Mouse (Mus musculus) ES-E14 (cell line): ENCODE measurements around the gene Zscan18.

Source experiments
- HCFC1 ChIP-seq: IDR thresholded peaks from 2 replicates; pipeline ENCODE4 v1.6.1; 2012; ENCODE audit warnings: low read length, inconsistent platforms, borderline replicate concordance; ENCODE audit not compliant: insufficient read depth
- MAFK ChIP-seq: IDR thresholded peaks from 2 replicates; pipeline ENCODE4 v1.6.1; 2014; ENCODE audit warnings: mild to moderate bottlenecking, low read depth, low read length, inconsistent platforms; ENCODE audit not compliant: insufficient read depth
- ZC3H11A ChIP-seq: IDR thresholded peaks from 2 replicates; pipeline ENCODE4 v1.6.1; 2012; ENCODE audit warnings: low read depth, mild to moderate bottlenecking, inconsistent platforms, low read length, borderline replicate concordance

GRCm38 (mm10) chr7:12779782-12780150 is 23.7 kb downstream of the Zscan18 start:
- TF ChIP-seq HCFC1 (no peak), ZC3H11A (no peak), MAFK (no peak)
